Mouse (Mus musculus) hindbrain, embryonic 13.5 days (tissue): ENCODE measurements around the gene Slc26a1. TPM values are rescaled to one million over a fixed set of nuclear protein-coding genes. Genes with fewer than 3 reads are reported as not detected.
A peak's percentile ranks its signal among the peaks of the same experiment; 100 is the strongest.
"Not testable (repeated sequence)": the region's sequence is repeated elsewhere in the genome, so short reads cannot be mapped to it uniquely, and the experiment has no call there.

ENCODE experiments used
- ATAC-seq: fragments of 200-750 bp; cut with Nextera tagmentation; 2 replicates; pipeline ENCODE4 v1.8.0; 2017; ENCODE audit warnings: moderate TSS enrichment; ENCODE audit not compliant: low FRiP score
- H3K27ac ChIP-seq: fragments of 300-500 bp; sonication (generic); 2 replicates; pipeline ENCODE4 v1.5.1; 2015; ENCODE audit warnings: inconsistent platforms, mild to moderate bottlenecking, moderate library complexity
- H3K27me3 ChIP-seq: fragments of 300-500 bp; sonication (generic); 2 replicates; pipeline ENCODE4 v1.6.1; 2015; ENCODE audit warnings: mild to moderate bottlenecking, inconsistent platforms
- H3K36me3 ChIP-seq: fragments of 300-500 bp; sonication (generic); 2 replicates; pipeline ENCODE4 v1.6.1; 2015; ENCODE audit warnings: mild to moderate bottlenecking, inconsistent platforms
- H3K4me1 ChIP-seq: fragments of 300-500 bp; sonication (generic); replicated peaks from 2 replicates; pipeline ENCODE4 v1.6.1; 2015; ENCODE audit warnings: inconsistent platforms
- H3K4me2 ChIP-seq: fragments of 300-500 bp; sonication (generic); 2 replicates; pipeline ENCODE4 v1.6.1; 2015; ENCODE audit warnings: inconsistent platforms, mild to moderate bottlenecking, moderate library complexity
- H3K4me3 ChIP-seq: fragments of 300-500 bp; sonication (generic); 2 replicates; pipeline ENCODE4 v1.5.1; 2015; ENCODE audit warnings: mild to moderate bottlenecking, inconsistent platforms
- H3K9ac ChIP-seq: fragments of 300-500 bp; sonication (generic); 2 replicates; pipeline ENCODE4 v1.6.1; 2015; ENCODE audit warnings: mild to moderate bottlenecking, inconsistent platforms
- H3K9me3 ChIP-seq: fragments of 300-500 bp; sonication (generic); 2 replicates; pipeline ENCODE4 v1.6.1; 2016; ENCODE audit warnings: inconsistent platforms
- WGBS: fragments of 180-500 bp; shearing (Covaris S2); methylation state at CpG from one replicate; pipeline ENCODE4 v1.1.7; 2015; 5-methylcytosine and 5-hydroxymethylcytosine counted together
- polyA plus RNA-seq: library from polyadenylated mRNA; unstranded; fragments of >200 nt; fragmentation: Nextera tagmentation; extraction: Ambion mirVana; gene quantifications from 2 replicates; pipeline ENCODE4 v1.2.1, GENCODE M21; 2015

The Slc26a1 gene
- polyA plus RNA-seq, 1 experiment from 2014 or later, result 2.0 TPM

GRCm38 (mm10) chr5:108651823-108652222 is 23.5 kb downstream of the Slc26a1 start:
- 55% methylated on average over 1 of the region's 1 CpGs for WGBS
- H3K9me3 ChIP-seq, result no peaks in the 10 kb centered on the region
- H3K36me3 ChIP-seq, result peaks cover 88% of the 10 kb centered on the region
- H3K9ac ChIP-seq, result no peak overlapping the region
- no peak overlapping the region for H3K4me2 ChIP-seq
- no peak overlapping the region for H3K4me3 ChIP-seq
- no peak overlapping the region for H3K27ac ChIP-seq
- peak; percentile 66 for ATAC-seq
- H3K4me1 ChIP-seq, result no peaks in the 10 kb centered on the region
- no peaks in the 10 kb centered on the region for H3K27me3 ChIP-seq

DNA sequence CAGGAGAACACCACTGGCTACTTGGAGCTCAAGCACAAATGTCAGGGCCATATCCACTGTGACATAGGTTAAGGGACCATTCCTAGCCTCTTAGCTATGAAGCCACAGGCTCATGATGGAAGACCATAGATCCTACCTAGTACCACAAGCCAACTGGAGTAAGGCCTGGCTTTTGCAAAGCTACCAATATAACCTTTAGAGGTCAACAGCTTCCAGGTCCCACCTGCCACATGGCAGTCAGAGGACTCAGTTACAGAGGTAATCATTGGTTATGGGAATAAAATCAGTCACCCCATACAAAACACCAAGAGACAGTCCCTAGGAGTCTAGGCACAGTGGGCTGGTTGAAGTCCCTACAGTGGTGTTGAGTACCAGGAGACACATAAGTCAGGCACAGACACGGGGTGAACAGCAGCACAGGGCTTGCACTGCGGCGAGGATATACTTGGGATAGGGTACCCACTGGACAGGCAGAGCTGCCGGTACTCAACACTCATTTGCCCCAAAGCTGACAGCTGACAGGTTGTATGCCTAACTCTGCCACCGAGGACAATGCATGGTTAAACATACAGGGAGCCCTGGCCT is 24.1 kb downstream of the Slc26a1 start:
- 83% methylated on average over 5 of the region's 5 CpGs for WGBS

GRCm38 (mm10) chr5:108650341-108650740 is 25.0 kb downstream of the Slc26a1 start:
- ATAC-seq, result no peak
- Histone ChIP-seq H3K36me3 (peaks cover 88% of the 10 kb centered on the region), H3K27ac (no peak overlapping the region), H3K4me1 (no peaks in the 10 kb centered on the region), H3K9me3 (no peaks in the 10 kb centered on the region), H3K4me2 (no peak overlapping the region), H3K9ac (no peak overlapping the region), H3K4me3 (no peak overlapping the region), H3K27me3 (no peaks in the 10 kb centered on the region)
- WGBS, result 94% methylated on average over 7 of the region's 7 CpGs

More for the DNA sequence above, 24.1 kb downstream of the Slc26a1 start:
- Histone ChIP-seq H3K4me2 (no peak overlapping the region), H3K4me1 (no peaks in the 10 kb centered on the region), H3K36me3 (peaks cover 88% of the 10 kb centered on the region), H3K27me3 (no peaks in the 10 kb centered on the region), H3K4me3 (no peak overlapping the region), H3K9me3 (no peaks in the 10 kb centered on the region), H3K27ac (no peak overlapping the region), H3K9ac (no peak overlapping the region)
- ATAC-seq, result 0 out of 2 replicates have a peak, but pooled peaks have one; percentile 15

- H3K9ac ChIP-seq, result no peak overlapping the region
- H3K4me1 ChIP-seq, result no peaks in the 10 kb centered on the region
- no peak overlapping the region for H3K4me3 ChIP-seq
- WGBS, result 94% methylated on average over 11 of the region's 11 CpGs
- H3K36me3 ChIP-seq, result peaks cover 86% of the 10 kb centered on the region
- H3K4me2 ChIP-seq, result no peak overlapping the region
- H3K27me3 ChIP-seq, result no peaks in the 10 kb centered on the region
- H3K27ac ChIP-seq, result no peak overlapping the region
- ATAC-seq, result no peak
- no peaks in the 10 kb centered on the region for H3K9me3 ChIP-seq
These were observed 26.3 kb downstream of the Slc26a1 start for GRCm38 (mm10) chr5:108648937-108649576.

GRCm38 (mm10) chr5:108647820-108648465 is 27.4 kb downstream of the Slc26a1 start:
- 89% methylated on average over 2 of the region's 2 CpGs for WGBS
- Histone ChIP-seq H3K4me1 (no peaks in the 10 kb centered on the region), H3K4me2 (no peak overlapping the region), H3K4me3 (no peak overlapping the region), H3K27ac (no peak overlapping the region), H3K9me3 (no peaks in the 10 kb centered on the region), H3K36me3 (peaks cover 83% of the 10 kb centered on the region), H3K9ac (no peak overlapping the region), H3K27me3 (no peaks in the 10 kb centered on the region)
- ATAC-seq, result no peak

DNA sequence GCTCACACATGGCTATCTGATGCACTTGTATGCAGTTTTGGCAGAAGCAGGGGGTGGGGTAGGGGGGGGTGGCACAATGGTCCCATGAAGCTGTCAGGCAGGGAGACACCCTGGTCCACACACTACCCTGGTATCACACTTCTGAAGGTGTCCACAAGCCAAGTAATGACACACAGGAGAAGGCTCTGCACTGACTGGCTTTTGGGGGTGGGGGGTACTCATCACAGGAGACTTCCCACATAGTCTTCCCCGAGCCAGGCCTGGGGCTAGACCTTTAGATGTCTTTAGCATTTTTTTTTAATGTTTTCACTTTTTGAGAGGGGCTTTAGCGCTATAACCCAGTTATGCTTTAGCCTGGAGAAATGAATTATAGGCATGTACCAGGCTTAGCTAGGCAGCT is 28.1 kb downstream of the Slc26a1 start:
- H3K27me3 ChIP-seq, result no peaks in the 10 kb centered on the region
- no peak overlapping the region for H3K9ac ChIP-seq
- no peak overlapping the region for H3K4me3 ChIP-seq
- H3K27ac ChIP-seq, result no peak overlapping the region
- peaks cover 82% of the 10 kb centered on the region for H3K36me3 ChIP-seq
- 92% methylated on average over 2 of the region's 2 CpGs for WGBS
- no peak for ATAC-seq
- H3K4me1 ChIP-seq, result no peaks in the 10 kb centered on the region
- H3K4me2 ChIP-seq, result no peak overlapping the region
- H3K9me3 ChIP-seq, result no peaks in the 10 kb centered on the region

DNA sequence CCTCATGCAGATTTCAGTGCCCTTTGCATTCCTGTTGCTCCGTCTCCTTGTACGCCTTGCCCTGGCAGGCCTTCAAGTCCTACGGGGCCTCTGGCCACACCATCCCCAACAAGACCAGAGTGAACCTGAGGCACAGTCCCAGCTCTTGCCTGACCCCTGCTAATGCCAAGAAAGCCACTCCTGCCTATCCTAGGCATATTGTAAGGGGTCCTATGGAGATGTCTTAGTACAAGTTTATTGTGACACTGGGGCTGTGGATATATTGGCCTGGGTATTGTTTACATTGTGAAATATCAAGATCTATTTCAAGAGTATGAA is 29.1 kb downstream of the Slc26a1 start:
- WGBS, result 94% methylated on average over 3 of the region's 3 CpGs
- Histone ChIP-seq H3K9me3 (no peaks in the 10 kb centered on the region), H3K27me3 (no peaks in the 10 kb centered on the region), H3K4me2 (no peak overlapping the region), H3K4me3 (no peak overlapping the region), H3K27ac (no peak overlapping the region), H3K36me3 (peaks cover 86% of the 10 kb centered on the region), H3K4me1 (no peaks in the 10 kb centered on the region), H3K9ac (no peak overlapping the region)
- ATAC-seq, result no peak

GRCm38 (mm10) chr5:108645651-108646342 is 29.6 kb downstream of the Slc26a1 start:
- H3K27ac ChIP-seq, result no peak overlapping the region
- ATAC-seq, result no peak

GRCm38 (mm10) chr5:108643674-108644073 is 31.7 kb downstream of the Slc26a1 start:
- H3K27me3 ChIP-seq, result no peaks in the 10 kb centered on the region
- H3K36me3 ChIP-seq, result peaks cover 75% of the 10 kb centered on the region
- ATAC-seq, result no peak
- WGBS, result 90% methylated on average over 2 of the region's 2 CpGs
- H3K4me2 ChIP-seq, result no peak overlapping the region
- H3K4me1 ChIP-seq, result no peaks in the 10 kb centered on the region
- H3K9ac ChIP-seq, result no peak overlapping the region
- no peak overlapping the region for H3K4me3 ChIP-seq
- no peak overlapping the region for H3K27ac ChIP-seq
- no peaks in the 10 kb centered on the region for H3K9me3 ChIP-seq

More at GRCm38 (mm10) chr5:108645651-108646342, 29.6 kb downstream of the Slc26a1 start:
- H3K9me3 ChIP-seq, result no peaks in the 10 kb centered on the region
- H3K4me1 ChIP-seq, result no peaks in the 10 kb centered on the region
- no peak overlapping the region for H3K9ac ChIP-seq
- H3K36me3 ChIP-seq, result peaks cover 85% of the 10 kb centered on the region
- WGBS, result 94% methylated on average over 9 of the region's 9 CpGs
- no peaks in the 10 kb centered on the region for H3K27me3 ChIP-seq
- H3K4me3 ChIP-seq, result no peak overlapping the region
- H3K4me2 ChIP-seq, result no peak overlapping the region

DNA sequence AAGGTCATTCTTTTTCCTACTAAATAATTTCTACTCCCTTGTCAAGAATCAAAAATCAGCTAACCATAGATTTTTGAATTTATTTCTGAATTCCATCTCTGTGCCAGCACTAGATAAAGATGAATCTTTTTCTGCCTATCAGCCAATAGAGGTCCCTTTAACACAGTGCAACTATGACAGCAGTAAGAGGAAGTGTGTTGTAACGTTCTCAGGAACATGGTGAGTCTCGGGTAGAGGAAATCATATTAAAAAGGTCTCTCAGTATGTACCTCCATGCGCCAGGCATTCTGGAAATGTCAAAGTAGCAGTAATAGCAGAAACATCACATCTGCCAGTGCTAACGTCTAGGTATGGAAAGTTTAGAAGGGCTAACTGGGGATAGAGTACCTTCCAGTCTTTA is 39.2 kb downstream of the Slc26a1 start:
- no peaks in the 10 kb centered on the region for H3K4me1 ChIP-seq
- H3K36me3 ChIP-seq, result peaks cover 17% of the 10 kb centered on the region
- H3K27me3 ChIP-seq, result no peaks in the 10 kb centered on the region
- no peak overlapping the region for H3K4me3 ChIP-seq
- H3K9me3 ChIP-seq, result no peaks in the 10 kb centered on the region
- 82% methylated on average over 4 of the region's 4 CpGs for WGBS
- H3K4me2 ChIP-seq, result no peak overlapping the region
- no peak overlapping the region for H3K27ac ChIP-seq
- ATAC-seq, result no peak
- H3K9ac ChIP-seq, result no peak overlapping the region

- not testable (repeated sequence) for H3K4me2 ChIP-seq, H3K9me3 ChIP-seq, H3K36me3 ChIP-seq, H3K27ac ChIP-seq, ATAC-seq, H3K9ac ChIP-seq, H3K4me1 ChIP-seq, H3K27me3 ChIP-seq, H3K4me3 ChIP-seq
- 90% methylated on average over 3 of the region's 3 CpGs for WGBS
These were observed 41.3 kb downstream of the Slc26a1 start for GRCm38 (mm10) chr5:108634088-108634487.

- no peak overlapping the region for H3K4me2 ChIP-seq
- peaks cover 11% of the 10 kb centered on the region for H3K4me1 ChIP-seq
- H3K36me3 ChIP-seq, result peaks cover 6% of the 10 kb centered on the region
- H3K27ac ChIP-seq, result no peak overlapping the region
- H3K27me3 ChIP-seq, result no peaks in the 10 kb centered on the region
- ATAC-seq, result no peak
- WGBS, result 91% methylated on average over 4 of the region's 4 CpGs
- no peak overlapping the region for H3K4me3 ChIP-seq
- no peak overlapping the region for H3K9ac ChIP-seq
- no peaks in the 10 kb centered on the region for H3K9me3 ChIP-seq
These were observed 41.7 kb downstream of the Slc26a1 start for GRCm38 (mm10) chr5:108633676-108634075.
